ENCODE assay signal across 8 mouse cellular contexts in genomic region chr12:75595291-75596153, GRCm38 (mm10). TPM values are rescaled to one million over a fixed set of nuclear protein-coding genes. Genes with fewer than 3 reads are reported as not detected.
DNase-seq lines count a peak whose midpoint lies in the region; ATAC-seq and TF ChIP-seq lines count a peak whose summit lies in the region.

No protein-coding gene starts in this region.

- peak overlapping the region; percentile 72 for H3K4me2 ChIP-seq in lung, embryonic 14.5 days

- H3K9ac ChIP-seq in MEL (ENCODE audit: control insufficient read depth, low read depth, low read length, poor library complexity, severe bottlenecking) = peak overlapping the region; percentile 99
- peak overlapping the region; percentile 94 for H3K9ac ChIP-seq in lung, embryonic 14.5 days

- peak; percentile 20 for ATAC-seq in lung, embryonic 14.5 days (ENCODE audit: insufficient read depth)

- H3K27me3 ChIP-seq in MEL (ENCODE audit: control insufficient read depth in 1 of 2, insufficient read depth in 2 of 2, low read length in 2 of 2) = no peaks in the 10 kb centered on the region
- no peaks in the 10 kb centered on the region for H3K27me3 ChIP-seq in lung, embryonic 14.5 days (ENCODE audit: insufficient read depth, low read length)

- no peak for TF ChIP-seq CTCF in MEL (IDR thresholded peaks at IDR 0.05 in 2 of 3, conservative IDR thresholded peaks at IDR 0.05 in 1 of 3; ENCODE audit: control insufficient read depth in 1 of 3, insufficient read depth in 1 of 3, low read depth in 2 of 3, low read length in 3 of 3, poor library complexity in 1 of 3, severe bottlenecking in 1 of 3)
- TF ChIP-seq CTCF in lung, embryonic 14.5 days (IDR thresholded peaks at IDR 0.05; ENCODE audit: low read depth) = no peak
- TF ChIP-seq CTCF in olfactory bulb, adult 2 months (IDR thresholded peaks at IDR 0.05; ENCODE audit: insufficient read depth, low read depth, low read length) = no peak

- no peak for TF ChIP-seq POLR2A in MEL (IDR thresholded peaks at IDR 0.05; ENCODE audit: control insufficient read depth in 1 of 2, insufficient read depth in 1 of 2, low read depth in 1 of 2, low read length in 2 of 2, poor library complexity in 1 of 2)
- TF ChIP-seq POLR2A in olfactory bulb, adult 2 months (IDR thresholded peaks at IDR 0.05; ENCODE audit: insufficient read depth, low read depth, low read length) = no peak; the same call in 1 of the 2 replicates

- peak overlapping the region; percentile 95 to 98 for H3K4me3 ChIP-seq in MEL (ENCODE audit: control insufficient read depth in 1 of 2, insufficient read depth in 1 of 2, low read depth in 2 of 2, low read length in 2 of 2)
- peak overlapping the region; percentile 98 for H3K4me3 ChIP-seq in lung, embryonic 14.5 days (ENCODE audit: low read depth, low read length)
- H3K4me3 ChIP-seq in olfactory bulb, adult 2 months (ENCODE audit: insufficient read depth, low read depth, low read length) = peak overlapping the region; percentile 100

- WGBS in lung, embryonic 14.5 days = under 1% methylated on average over 84 of the region's 97 CpGs
- under 1% methylated on average over 87 of the region's 97 CpGs for WGBS in olfactory bulb, adult 2 months

- DNase-seq in 3T3-L1 (ENCODE audit: low read depth, low spot score) = peak; percentile 33
- DNase-seq in MEL (ENCODE audit: low read depth, low spot score) = peak; percentile 52
- peak; percentile 57 for DNase-seq in cerebellum, adult 9-10 months
- peak; percentile 20 to 44 for DNase-seq in frontal cortex, postnatal 10 days (ENCODE audit: low spot score in 2 of 2)
- peak; percentile 56 for DNase-seq in kidney, postnatal 10 days
- DNase-seq in lung, embryonic 14.5 days = peak; percentile 53
- DNase-seq in thymus, postnatal 14 days = peak; percentile 58

- H3K4me1 ChIP-seq in MEL (ENCODE audit: control insufficient read depth in 1 of 2, insufficient read depth in 2 of 2, low read length in 2 of 2) = peaks cover 9 to 12% of the 10 kb centered on the region in 2 experiments; a peak in 3 of 4 replicates
- H3K4me1 ChIP-seq in lung, embryonic 14.5 days (ENCODE audit: insufficient read depth) = peaks cover 5% of the 10 kb centered on the region; the same call in 1 of the 2 replicates
- H3K4me1 ChIP-seq in olfactory bulb, adult 2 months (ENCODE audit: control insufficient read depth, insufficient read depth, low read length) = peaks cover 4% of the 10 kb centered on the region; the same call in 1 of the 2 replicates

- TF ChIP-seq RAD21 in MEL (IDR thresholded peaks at IDR 0.05; ENCODE audit: low read depth, low read length) = no peak

- H3K36me3 ChIP-seq in MEL (ENCODE audit: control insufficient read depth in 1 of 2, insufficient read depth in 2 of 2, low read length in 2 of 2) = peaks cover 15 to 17% of the 10 kb centered on the region in 2 experiments
- peaks cover 22% of the 10 kb centered on the region for H3K36me3 ChIP-seq in lung, embryonic 14.5 days (ENCODE audit: insufficient read depth)

- peak overlapping the region; percentile 64 for H3K27ac ChIP-seq in MEL (ENCODE audit: control insufficient read depth, low read depth, low read length)
- peak overlapping the region; percentile 93 for H3K27ac ChIP-seq in lung, embryonic 14.5 days (ENCODE audit: low read depth)
- H3K27ac ChIP-seq in olfactory bulb, adult 2 months (ENCODE audit: insufficient read depth, low read depth, low read length) = peak overlapping the region; percentile 67

- no peaks in the 10 kb centered on the region for H3K9me3 ChIP-seq in MEL (replicated peaks; ENCODE audit: insufficient read depth, low read length)
- H3K9me3 ChIP-seq in lung, embryonic 14.5 days (ENCODE audit: low read depth, low read length) = no peaks in the 10 kb centered on the region

- TF ChIP-seq EP300 in MEL (IDR thresholded peaks at IDR 0.05; ENCODE audit: low read depth in 1 of 2, low read length in 2 of 2) = no peak

- H3K79me2 ChIP-seq in MEL (ENCODE audit: control insufficient read depth, insufficient read depth, low read length, poor library complexity) = peaks cover 28% of the 10 kb centered on the region

TF ChIP-seq in MEL, 35 proteins besides CTCF, POLR2A, EP300 and RAD21:
- TF ChIP-seq USF1 (IDR thresholded peaks at IDR 0.05; ENCODE audit: low read depth, low read length) = no peak
- 0 out of 2 replicates have a peak, but pooled peaks have one; percentile 31 for TF ChIP-seq UBTF (IDR thresholded peaks at IDR 0.05; ENCODE audit: borderline replicate concordance, insufficient read depth, low read depth, low read length)
- 0 out of 2 replicates have a peak, but pooled peaks have one; percentile 19 for TF ChIP-seq SIN3A (IDR thresholded peaks at IDR 0.05; ENCODE audit: low read length)
- TF ChIP-seq E2F4 (IDR thresholded peaks at IDR 0.05; ENCODE audit: borderline replicate concordance, low read depth, low read length) = no peak
- no peak for TF ChIP-seq ZC3H11A (IDR thresholded peaks at IDR 0.05; ENCODE audit: low read depth, low read length)
- no peak for TF ChIP-seq TAL1 (IDR thresholded peaks at IDR 0.05; ENCODE audit: low read length)
- peak; percentile 84; the same call in 1 of the 2 replicates for TF ChIP-seq MAZ (IDR thresholded peaks at IDR 0.05; ENCODE audit: low read depth, low read length)
TF ChIP-seq in MEL: peak in this region for 3.

RNA-seq across cellular contexts. Expression of gene Ppp2r5e, which starts 0.5 kb away (rescaled TPM):
- 9.0 and 10.8 TPM in 2 replicates for total RNA-seq in MEL (2012; rRNA removed)
- 100 to 1,000 TPM in 1 of 2 experiments, 10 to 100 TPM in 1; 21.3 to 200 TPM for polyA plus RNA-seq in MEL (2012; ENCODE audit: insufficient read depth in 1 of 2, insufficient read length in 2 of 2, low read depth in 1 of 2, low replicate concordance in 2 of 2, missing spikeins in 1 of 2)
- polyA plus RNA-seq in lung, embryonic 14.5 days (2014; fragmentation: Nextera tagmentation; extraction: Ambion mirVana) = 19.9 and 20.3 TPM in 2 replicates
- polyA plus RNA-seq in olfactory bulb, adult 2 months (2012; ENCODE audit: insufficient read depth, insufficient read length, low replicate concordance, missing spikeins) = 553 TPM in 1 of 2 replicates, not detected in the other

Comparison
In these comparisons a context has a peak if more than half of its experiments do, and no peak if none do; other contexts are left out.
1. Peak in every context shown above with its lines: DNase-seq, ATAC-seq, H3K4me3 ChIP-seq and H3K27ac ChIP-seq.